Mouse (Mus musculus): ENCODE results near the gene Lhx3.

- no peak for TF ChIP-seq EP300 (IDR thresholded peaks at IDR 0.05; ENCODE audit: low read depth)
- no peak for TF ChIP-seq CTCF (IDR thresholded peaks at IDR 0.05; ENCODE audit: low read depth)
Measured at GRCm38 (mm10) chr2:26208126-26208789, at the start of gene Lhx3.
